Mouse (Mus musculus): ENCODE results near the gene Marf1. TPM values are rescaled to one million over a fixed set of nuclear protein-coding genes. Genes with fewer than 3 reads are reported as not detected.

Marf1 gene
- polyA plus RNA-seq (2015; fragmentation: Nextera tagmentation; extraction: Ambion mirVana) = 11.1 and 11.9 TPM in 2 replicates

- under 1% methylated on average over 43 of the region's 43 CpGs for WGBS
- H3K4me1 ChIP-seq (ENCODE audit: control insufficient read depth, insufficient read depth, low read length) = peaks cover 9% of the 10 kb centered on the region
- H3K4me2 ChIP-seq (ENCODE audit: low read depth, low read length) = peak within 1 kb of the TSS; percentile 72
- no peaks in the 10 kb centered on the region for H3K9me3 ChIP-seq (ENCODE audit: control insufficient read depth, low read length)
- H3K36me3 ChIP-seq (ENCODE audit: control insufficient read depth, insufficient read depth, low read length) = no peaks in the 10 kb centered on the region
- H3K9ac ChIP-seq (ENCODE audit: low read depth, low read length) = peak within 1 kb of the TSS; percentile 88
- no peaks in the 10 kb centered on the region for H3K27me3 ChIP-seq (replicated peaks; ENCODE audit: control insufficient read depth, insufficient read depth, low read length)
- H3K4me3 ChIP-seq (ENCODE audit: low read length) = peak within 1 kb of the TSS; percentile 73
- peak; percentile 92 for ATAC-seq
- peak within 1 kb of the TSS; percentile 75 for H3K27ac ChIP-seq (ENCODE audit: low read length)
These were observed at the start of gene Marf1, which contains the start of gene Nde1 for GRCm38 (mm10) chr16:14162988-14163416. TSS of gene Marf1 (minus strand) at chr16:14163351. TSS of gene Nde1 (plus strand) at chr16:14163275.

GRCm38 (mm10) chr16:14198798-14199197 is 35.6 kb upstream of the Marf1 start:
- no peak overlapping the region for H3K9ac ChIP-seq (ENCODE audit: low read depth, low read length)
- 78% methylated on average over 4 of the region's 4 CpGs for WGBS
- no peak overlapping the region for H3K4me3 ChIP-seq (ENCODE audit: low read length)
- ATAC-seq = no peak
- H3K9me3 ChIP-seq (ENCODE audit: control insufficient read depth, low read length) = no peaks in the 10 kb centered on the region
- H3K27me3 ChIP-seq (replicated peaks; ENCODE audit: control insufficient read depth, insufficient read depth, low read length) = no peaks in the 10 kb centered on the region
- H3K4me2 ChIP-seq (ENCODE audit: low read depth, low read length) = no peak overlapping the region
- H3K27ac ChIP-seq (ENCODE audit: low read length) = no peak overlapping the region
- no peaks in the 10 kb centered on the region for H3K36me3 ChIP-seq (ENCODE audit: control insufficient read depth, insufficient read depth, low read length)
- no peaks in the 10 kb centered on the region for H3K4me1 ChIP-seq (ENCODE audit: control insufficient read depth, insufficient read depth, low read length)

GRCm38 (mm10) chr16:14195427-14195826 is 32.3 kb upstream of the Marf1 start:
- no peak for ATAC-seq
- no peak overlapping the region for H3K4me3 ChIP-seq (ENCODE audit: low read length)
- no peaks in the 10 kb centered on the region for H3K27me3 ChIP-seq (replicated peaks; ENCODE audit: control insufficient read depth, insufficient read depth, low read length)
- H3K27ac ChIP-seq (ENCODE audit: low read length) = no peak overlapping the region
- no peaks in the 10 kb centered on the region for H3K9me3 ChIP-seq (ENCODE audit: control insufficient read depth, low read length)
- 36% methylated on average over 1 of the region's 1 CpGs for WGBS
- no peaks in the 10 kb centered on the region for H3K4me1 ChIP-seq (ENCODE audit: control insufficient read depth, insufficient read depth, low read length)
- H3K9ac ChIP-seq (ENCODE audit: low read depth, low read length) = no peak overlapping the region
- H3K36me3 ChIP-seq (ENCODE audit: control insufficient read depth, insufficient read depth, low read length) = 0 out of 2 replicates have a peak, but pooled peaks cover 4% of the 10 kb centered on the region
- H3K4me2 ChIP-seq (ENCODE audit: low read depth, low read length) = no peak overlapping the region

GRCm38 (mm10) chr16:14194164-14194950 is 31.2 kb upstream of the Marf1 start:
- no peaks in the 10 kb centered on the region for H3K27me3 ChIP-seq (replicated peaks; ENCODE audit: control insufficient read depth, insufficient read depth, low read length)
- no peak overlapping the region for H3K4me2 ChIP-seq (ENCODE audit: low read depth, low read length)
- H3K4me3 ChIP-seq (ENCODE audit: low read length) = no peak overlapping the region
- H3K4me1 ChIP-seq (ENCODE audit: control insufficient read depth, insufficient read depth, low read length) = no peaks in the 10 kb centered on the region
- 0 out of 2 replicates have a peak, but pooled peaks cover 5% of the 10 kb centered on the region for H3K36me3 ChIP-seq (ENCODE audit: control insufficient read depth, insufficient read depth, low read length)
- no peaks in the 10 kb centered on the region for H3K9me3 ChIP-seq (ENCODE audit: control insufficient read depth, low read length)
- no peak for ATAC-seq
- no peak overlapping the region for H3K9ac ChIP-seq (ENCODE audit: low read depth, low read length)
- no peak overlapping the region for H3K27ac ChIP-seq (ENCODE audit: low read length)
- 60% methylated on average over 9 of the region's 9 CpGs for WGBS

- Histone ChIP-seq H3K4me2 (ENCODE audit: low read depth, low read length) (no peak overlapping the region), H3K9ac (ENCODE audit: low read depth, low read length) (no peak overlapping the region), H3K27ac (ENCODE audit: low read length) (no peak overlapping the region), H3K27me3 (replicated peaks; ENCODE audit: control insufficient read depth, insufficient read depth, low read length) (no peaks in the 10 kb centered on the region), H3K4me3 (ENCODE audit: low read length) (no peak overlapping the region), H3K36me3 (ENCODE audit: control insufficient read depth, insufficient read depth, low read length) (peaks cover 27% of the 10 kb centered on the region), H3K4me1 (ENCODE audit: control insufficient read depth, insufficient read depth, low read length) (no peaks in the 10 kb centered on the region), H3K9me3 (ENCODE audit: control insufficient read depth, low read length) (no peaks in the 10 kb centered on the region)
- 98% methylated on average over 5 of the region's 5 CpGs for WGBS
- ATAC-seq = no peak
These were observed 22.4 kb upstream of the Marf1 start for GRCm38 (mm10) chr16:14185516-14185915.

GRCm38 (mm10) chr16:14183856-14184255 is 20.7 kb upstream of the Marf1 start:
- Histone ChIP-seq H3K27ac (ENCODE audit: low read length) (no peak overlapping the region), H3K9me3 (ENCODE audit: control insufficient read depth, low read length) (no peaks in the 10 kb centered on the region), H3K4me2 (ENCODE audit: low read depth, low read length) (no peak overlapping the region), H3K9ac (ENCODE audit: low read depth, low read length) (no peak overlapping the region), H3K4me3 (ENCODE audit: low read length) (no peak overlapping the region), H3K4me1 (ENCODE audit: control insufficient read depth, insufficient read depth, low read length) (no peaks in the 10 kb centered on the region), H3K36me3 (ENCODE audit: control insufficient read depth, insufficient read depth, low read length) (peaks cover 27% of the 10 kb centered on the region), H3K27me3 (replicated peaks; ENCODE audit: control insufficient read depth, insufficient read depth, low read length) (no peaks in the 10 kb centered on the region)
- no peak for ATAC-seq
- 78% methylated on average over 1 of the region's 1 CpGs for WGBS

GRCm38 (mm10) chr16:14182360-14182759 is 19.2 kb upstream of the Marf1 start:
- Histone ChIP-seq H3K9me3 (ENCODE audit: control insufficient read depth, low read length) (no peaks in the 10 kb centered on the region), H3K4me2 (ENCODE audit: low read depth, low read length) (no peak overlapping the region), H3K27me3 (replicated peaks; ENCODE audit: control insufficient read depth, insufficient read depth, low read length) (no peaks in the 10 kb centered on the region), H3K27ac (ENCODE audit: low read length) (no peak overlapping the region), H3K36me3 (ENCODE audit: control insufficient read depth, insufficient read depth, low read length) (peaks cover 26% of the 10 kb centered on the region), H3K4me3 (ENCODE audit: low read length) (no peak overlapping the region), H3K9ac (ENCODE audit: low read depth, low read length) (no peak overlapping the region), H3K4me1 (ENCODE audit: control insufficient read depth, insufficient read depth, low read length) (no peaks in the 10 kb centered on the region)
- 75% methylated on average over 5 of the region's 5 CpGs for WGBS
- no peak for ATAC-seq

- Histone ChIP-seq H3K36me3 (ENCODE audit: control insufficient read depth, insufficient read depth, low read length) (peaks cover 28% of the 10 kb centered on the region), H3K27ac (ENCODE audit: low read length) (no peak overlapping the region), H3K9ac (ENCODE audit: low read depth, low read length) (no peak overlapping the region), H3K9me3 (ENCODE audit: control insufficient read depth, low read length) (no peaks in the 10 kb centered on the region), H3K4me3 (ENCODE audit: low read length) (no peak overlapping the region), H3K27me3 (replicated peaks; ENCODE audit: control insufficient read depth, insufficient read depth, low read length) (no peaks in the 10 kb centered on the region), H3K4me1 (ENCODE audit: control insufficient read depth, insufficient read depth, low read length) (no peaks in the 10 kb centered on the region), H3K4me2 (ENCODE audit: low read depth, low read length) (no peak overlapping the region)
- 80% methylated on average over 6 of the region's 6 CpGs for WGBS
- no peak for ATAC-seq
These were observed 17.1 kb upstream of the Marf1 start for GRCm38 (mm10) chr16:14180163-14180733.

- WGBS = 47% methylated on average over 3 of the region's 3 CpGs
- Histone ChIP-seq H3K4me2 (ENCODE audit: low read depth, low read length) (no peak overlapping the region), H3K9ac (ENCODE audit: low read depth, low read length) (no peak overlapping the region), H3K4me3 (ENCODE audit: low read length) (no peak overlapping the region), H3K9me3 (ENCODE audit: control insufficient read depth, low read length) (no peaks in the 10 kb centered on the region), H3K36me3 (ENCODE audit: control insufficient read depth, insufficient read depth, low read length) (peaks cover 32% of the 10 kb centered on the region), H3K27ac (ENCODE audit: low read length) (no peak overlapping the region), H3K4me1 (ENCODE audit: control insufficient read depth, insufficient read depth, low read length) (no peaks in the 10 kb centered on the region), H3K27me3 (replicated peaks; ENCODE audit: control insufficient read depth, insufficient read depth, low read length) (no peaks in the 10 kb centered on the region)
- no peak for ATAC-seq
These were observed 14.9 kb upstream of the Marf1 start for GRCm38 (mm10) chr16:14178041-14178440.

Measured in intestine, embryonic 16.5 days (tissue).